Comparison of ENCODE assay signal across 8 mouse cellular contexts in genomic region chr9:44076764-44077120, GRCm38 (mm10). TPM values are rescaled to one million over a fixed set of nuclear protein-coding genes. Genes with fewer than 3 reads are reported as not detected.
DNase-seq lines count a peak whose midpoint lies in the region; ATAC-seq and TF ChIP-seq lines count a peak whose summit lies in the region.

No protein-coding gene starts in this region.

- WGBS in midbrain, embryonic 10.5 days = 9% methylated on average over 5 of the region's 5 CpGs
- 10% methylated on average over 5 of the region's 5 CpGs for WGBS in midbrain, embryonic 15.5 days
- 12% methylated on average over 5 of the region's 5 CpGs for WGBS in limb, embryonic 10.5 days
- 18% methylated on average over 5 of the region's 5 CpGs for whole genome bisulfite sequencing in olfactory bulb, adult 2 months

- DNase-seq in midbrain, embryonic 10.5 days (ENCODE audit: low spot score) = peak; percentile 63
- peak; percentile 83 for DNase-seq in Muller cell, postnatal 12 days (ENCODE audit: inconsistent ontology term)
- DNase-seq in heart, postnatal 36 days = peak; percentile 59 to 72
- peak; percentile 47 for DNase-seq in limb, embryonic 10.5 days (ENCODE audit: low spot score)
- DNase-seq in right cerebral cortex, postnatal 25 days = no peak

- H3K4me3 ChIP-seq in midbrain, embryonic 10.5 days = no peak overlapping the region
- no peak overlapping the region for H3K4me3 ChIP-seq in midbrain, embryonic 15.5 days
- H3K4me3 ChIP-seq in limb, embryonic 10.5 days = no peak overlapping the region
- H3K4me3 ChIP-seq in olfactory bulb, adult 2 months (ENCODE audit: insufficient read depth, low read depth, low read length) = no peak overlapping the region

- intact Hi-C loops in heart, postnatal 36 days (cut with DNase I) = no loop called here

- H3K27me3 ChIP-seq in midbrain, embryonic 10.5 days (ENCODE audit: low read depth, poor library complexity, severe bottlenecking) = peaks cover 70% of the 10 kb centered on the region
- H3K27me3 ChIP-seq in midbrain, embryonic 15.5 days (replicated peaks) = no peaks in the 10 kb centered on the region
- H3K27me3 ChIP-seq in limb, embryonic 10.5 days (ENCODE audit: low read depth, poor library complexity, severe bottlenecking) = peaks cover 51% of the 10 kb centered on the region

- 0 out of 2 replicates have a peak, but pooled peaks cover 3% of the 10 kb centered on the region for H3K36me3 ChIP-seq in midbrain, embryonic 10.5 days
- H3K36me3 ChIP-seq in midbrain, embryonic 15.5 days (replicated peaks) = no peaks in the 10 kb centered on the region
- no peaks in the 10 kb centered on the region for H3K36me3 ChIP-seq in limb, embryonic 10.5 days

- H3K9me3 ChIP-seq in midbrain, embryonic 10.5 days (replicated peaks) = no peaks in the 10 kb centered on the region
- H3K9me3 ChIP-seq in midbrain, embryonic 15.5 days = no peaks in the 10 kb centered on the region
- H3K9me3 ChIP-seq in limb, embryonic 10.5 days (replicated peaks) = no peaks in the 10 kb centered on the region

- peak; percentile 20; the same call in 1 of the 2 replicates for TF ChIP-seq CTCF in olfactory bulb, adult 2 months (IDR thresholded peaks at IDR 0.05; ENCODE audit: insufficient read depth, low read depth, low read length)

- no peak overlapping the region for H3K4me2 ChIP-seq in midbrain, embryonic 15.5 days

- peaks cover 80% of the 10 kb centered on the region for H3K4me1 ChIP-seq in midbrain, embryonic 10.5 days
- H3K4me1 ChIP-seq in midbrain, embryonic 15.5 days = peaks cover 24% of the 10 kb centered on the region
- H3K4me1 ChIP-seq in limb, embryonic 10.5 days = peaks cover 43% of the 10 kb centered on the region
- H3K4me1 ChIP-seq in olfactory bulb, adult 2 months (ENCODE audit: control insufficient read depth, insufficient read depth, low read length) = peaks cover 60% of the 10 kb centered on the region

- no peak for ATAC-seq in midbrain, embryonic 15.5 days (replicated peaks)
- peak; percentile 64 for ATAC-seq in common myeloid progenitor, adult 5-6 weeks (replicated peaks; ENCODE audit: low read depth, poor library complexity, severe bottlenecking)

- no peak overlapping the region for H3K9ac ChIP-seq in midbrain, embryonic 15.5 days

- no peak overlapping the region for H3K27ac ChIP-seq in midbrain, embryonic 10.5 days (replicated peaks)
- no peak overlapping the region for H3K27ac ChIP-seq in midbrain, embryonic 15.5 days
- no peak overlapping the region for H3K27ac ChIP-seq in limb, embryonic 10.5 days
- no peak overlapping the region for H3K27ac ChIP-seq in olfactory bulb, adult 2 months (ENCODE audit: insufficient read depth, low read depth, low read length)

- no peak for TF ChIP-seq POLR2A in olfactory bulb, adult 2 months (IDR thresholded peaks at IDR 0.05; ENCODE audit: insufficient read depth, low read depth, low read length)

RNA-seq across cellular contexts. Expression of gene Usp2, which starts 9.9 kb away (rescaled TPM):
- polyA plus RNA-seq in midbrain, embryonic 10.5 days (2016; fragmentation: Nextera tagmentation; extraction: Ambion mirVana) = 11.3 and 16.5 TPM in 2 replicates
- polyA plus RNA-seq in midbrain, embryonic 15.5 days (2015; fragmentation: Nextera tagmentation; extraction: Ambion mirVana) = 5.9 and 9.6 TPM in 2 replicates
- total RNA-seq in common myeloid progenitor, adult 5-6 weeks (2017) = 3.8 and 5.0 TPM in 2 replicates
- 100 to 1,000 TPM; 137 to 198 TPM for total RNA-seq in heart, postnatal 36 days (2021)
- polyA plus RNA-seq in limb, embryonic 10.5 days (2016; fragmentation: Nextera tagmentation; extraction: Ambion mirVana) = 8.9 and 10.7 TPM in 2 replicates
- not detected in 2 replicates for polyA plus RNA-seq in olfactory bulb, adult 2 months (2012; ENCODE audit: insufficient read depth, insufficient read length, low replicate concordance, missing spikeins)

RNA-seq across cellular contexts. Expression of gene Mfrp, which starts 24.8 kb away (rescaled TPM):
- 0.07 and 0.17 TPM in 2 replicates for polyA plus RNA-seq in midbrain, embryonic 10.5 days (2016; fragmentation: Nextera tagmentation; extraction: Ambion mirVana)
- 0.08 and 0.13 TPM in 2 replicates for polyA plus RNA-seq in midbrain, embryonic 15.5 days (2015; fragmentation: Nextera tagmentation; extraction: Ambion mirVana)
- not detected in 2 replicates for total RNA-seq in common myeloid progenitor, adult 5-6 weeks (2017)
- total RNA-seq in heart, postnatal 36 days (2021) = not detected
- 0.13 and 0.14 TPM in 2 replicates for polyA plus RNA-seq in limb, embryonic 10.5 days (2016; fragmentation: Nextera tagmentation; extraction: Ambion mirVana)
- not detected in 2 replicates for polyA plus RNA-seq in olfactory bulb, adult 2 months (2012; ENCODE audit: insufficient read depth, insufficient read length, low replicate concordance, missing spikeins)

RNA-seq across cellular contexts. Expression of gene C1qtnf5, which starts 30.3 kb away (rescaled TPM):
- 0.29 and 0.93 TPM in 2 replicates for polyA plus RNA-seq in midbrain, embryonic 10.5 days (2016; fragmentation: Nextera tagmentation; extraction: Ambion mirVana)
- 2.9 and 4.1 TPM in 2 replicates for polyA plus RNA-seq in midbrain, embryonic 15.5 days (2015; fragmentation: Nextera tagmentation; extraction: Ambion mirVana)
- not detected in 2 replicates for total RNA-seq in common myeloid progenitor, adult 5-6 weeks (2017)
- total RNA-seq in heart, postnatal 36 days (2021) = 1 to 10 TPM; 8.4 to 8.9 TPM
- polyA plus RNA-seq in limb, embryonic 10.5 days (2016; fragmentation: Nextera tagmentation; extraction: Ambion mirVana) = 0.24 TPM in 1 of 2 replicates, not detected in the other
- not detected in 2 replicates for polyA plus RNA-seq in olfactory bulb, adult 2 months (2012; ENCODE audit: insufficient read depth, insufficient read length, low replicate concordance, missing spikeins)

RNA-seq across cellular contexts. Expression of gene Thy1, which starts 33.6 kb away (rescaled TPM):
- polyA plus RNA-seq in midbrain, embryonic 10.5 days (2016; fragmentation: Nextera tagmentation; extraction: Ambion mirVana) = not detected in 2 replicates
- 1.0 and 1.6 TPM in 2 replicates for polyA plus RNA-seq in midbrain, embryonic 15.5 days (2015; fragmentation: Nextera tagmentation; extraction: Ambion mirVana)
- 0.78 and 4.3 TPM in 2 replicates for total RNA-seq in common myeloid progenitor, adult 5-6 weeks (2017)
- total RNA-seq in heart, postnatal 36 days (2021) = 10 to 100 TPM; 13.3 to 15.3 TPM
- 0.21 TPM in 1 of 2 replicates, not detected in the other for polyA plus RNA-seq in limb, embryonic 10.5 days (2016; fragmentation: Nextera tagmentation; extraction: Ambion mirVana)
- polyA plus RNA-seq in olfactory bulb, adult 2 months (2012; ENCODE audit: insufficient read depth, insufficient read length, low replicate concordance, missing spikeins) = 767 and 807 TPM in 2 replicates

RNA-seq across cellular contexts. Expression of gene Gm49380, which starts 36.6 kb away (rescaled TPM):
- 0.35 and 0.63 TPM in 2 replicates for polyA plus RNA-seq in midbrain, embryonic 10.5 days (2016; fragmentation: Nextera tagmentation; extraction: Ambion mirVana)
- 0.13 and 0.25 TPM in 2 replicates for polyA plus RNA-seq in midbrain, embryonic 15.5 days (2015; fragmentation: Nextera tagmentation; extraction: Ambion mirVana)
- not detected in 2 replicates for total RNA-seq in common myeloid progenitor, adult 5-6 weeks (2017)
- under 1 TPM in 1 of 2 experiments, not detected in 1; 0.14 TPM for total RNA-seq in heart, postnatal 36 days (2021)
- polyA plus RNA-seq in limb, embryonic 10.5 days (2016; fragmentation: Nextera tagmentation; extraction: Ambion mirVana) = 0.10 and 0.35 TPM in 2 replicates
- not detected in 2 replicates for polyA plus RNA-seq in olfactory bulb, adult 2 months (2012; ENCODE audit: insufficient read depth, insufficient read length, low replicate concordance, missing spikeins)
